Mouse (Mus musculus) urinary bladder, postnatal 36 days (tissue): ENCODE results near the gene Nynrin.

Experiments used
- DNase-seq, 2 experiments: peaks; one replicate each; pipeline ENCODE4 v3.0.0; 2022; ENCODE audit warnings: low spot score in 2 of 2, mixed read lengths in 1 of 2

Nynrin gene

GRCm38 (mm10) chr14:55853621-55854285, at the start of gene Nynrin:
TSS of gene Nynrin (plus strand) at chr14:55854010.
- peak in 1 of 2 experiments; percentile 69 for DNase-seq

GRCm38 (mm10) chr14:55814885-55815284, 38.9 kb upstream of the Nynrin start:
- peak; percentile 67 to 76 for DNase-seq

- peak; percentile 72 to 82 for DNase-seq
Observed at GRCm38 (mm10) chr14:55815310-55815751, 38.5 kb upstream of the Nynrin start.

GRCm38 (mm10) chr14:55819845-55820405, 33.9 kb upstream of the Nynrin start:
- no peak for DNase-seq

- no peak for DNase-seq
Observed at GRCm38 (mm10) chr14:55820576-55820975, 33.2 kb upstream of the Nynrin start.

GRCm38 (mm10) chr14:55822435-55822990, 31.3 kb upstream of the Nynrin start:
- peak; percentile 67 to 81 for DNase-seq

GRCm38 (mm10) chr14:55822991-55823762, 30.6 kb upstream of the Nynrin start, which contains the start of gene Nfatc4:
TSS of gene Nfatc4 (plus strand) at chr14:55823144.
- peak; percentile 80 to 83 for DNase-seq

- peak; percentile 24 to 38 for DNase-seq
Observed at GRCm38 (mm10) chr14:55824001-55824480, 29.8 kb upstream of the Nynrin start.

GRCm38 (mm10) chr14:55824481-55825215, 29.2 kb upstream of the Nynrin start:
- DNase-seq, result peak in 1 of 2 experiments; percentile 10

- DNase-seq, result no peak
Observed at GRCm38 (mm10) chr14:55825216-55826051, 28.4 kb upstream of the Nynrin start.

GRCm38 (mm10) chr14:55826142-55826541, 27.7 kb upstream of the Nynrin start:
- no peak for DNase-seq

- no peak for DNase-seq
Observed at GRCm38 (mm10) chr14:55826551-55827340, 27.1 kb upstream of the Nynrin start.

- DNase-seq, result no peak
Observed at GRCm38 (mm10) chr14:55828716-55829263, 25.0 kb upstream of the Nynrin start.

- DNase-seq, result no peak
Observed at GRCm38 (mm10) chr14:55829854-55830253, 24.0 kb upstream of the Nynrin start.

- DNase-seq, result no peak
Observed at GRCm38 (mm10) chr14:55830331-55830730, 23.5 kb upstream of the Nynrin start.

- no peak for DNase-seq
Observed at GRCm38 (mm10) chr14:55833126-55833525, 20.7 kb upstream of the Nynrin start.

- DNase-seq, result no peak
Observed at GRCm38 (mm10) chr14:55834808-55835533, 18.8 kb upstream of the Nynrin start.

GRCm38 (mm10) chr14:55838312-55838711, 15.5 kb upstream of the Nynrin start:
- no peak for DNase-seq

- DNase-seq, result no peak
Observed at GRCm38 (mm10) chr14:55838740-55839139, 15.1 kb upstream of the Nynrin start.
